ENCODE assay signal across 11 mouse cellular contexts in genomic region chr9:101232034-101232433, GRCm38 (mm10).
"Had no signal": no experiment of that assay in that cellular context is flagged by ENCODE, and none has a peak within 500 bp of the region (broad histone marks: within the 10 kb centered on the region; RNA-seq: fewer than 3 reads in every experiment).

No protein-coding gene starts in this region.

- ATAC-seq: liver, embryonic 12.5 days; midbrain, embryonic 13.5 days had no signal

- DNase-seq: kidney, adult 11 months; kidney, adult 9 months; lung, embryonic 14.5 days; lung, postnatal 14 days; right cerebral cortex, adult 18-20 months; right cerebral cortex, postnatal 4 days; spleen, adult 18-20 months; thymus, adult 18-20 months; thymus, postnatal 14 days had no signal
